Mouse (Mus musculus): ENCODE measurements around the gene Lrrc20. TPM values are rescaled to one million over a fixed set of nuclear protein-coding genes. Genes with fewer than 3 reads are reported as not detected.
"Not testable (repeated sequence)": the region's sequence is repeated elsewhere in the genome, so short reads cannot be mapped to it uniquely, and the experiment has no call there.

Lrrc20 gene
- polyA plus RNA-seq, 1 experiment: 20.3 TPM

DNA sequence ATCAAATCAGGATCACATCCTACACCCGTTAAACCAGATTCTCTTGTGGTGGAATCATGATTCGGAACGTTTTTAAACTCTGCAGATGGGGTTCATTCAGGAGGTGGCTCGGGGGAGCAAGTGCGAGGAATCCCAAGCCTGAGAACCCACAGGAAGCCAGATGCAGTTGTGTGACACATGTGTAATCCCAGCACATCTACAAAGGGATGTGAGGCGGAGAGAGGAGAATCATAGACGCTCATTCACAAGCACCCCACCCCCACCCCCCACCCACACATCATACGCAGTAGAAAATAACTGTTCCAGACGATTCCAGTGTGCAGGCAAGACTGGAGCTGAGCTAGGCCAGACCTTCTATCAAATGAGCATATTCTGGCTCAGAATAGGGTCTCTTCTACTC lies 87.9 kb downstream of the Lrrc20 start:
- peak; percentile 12 to 63 for DNase-seq (ENCODE audit: extremely low spot score in 1 of 2, low spot score in 1 of 2)

DNA sequence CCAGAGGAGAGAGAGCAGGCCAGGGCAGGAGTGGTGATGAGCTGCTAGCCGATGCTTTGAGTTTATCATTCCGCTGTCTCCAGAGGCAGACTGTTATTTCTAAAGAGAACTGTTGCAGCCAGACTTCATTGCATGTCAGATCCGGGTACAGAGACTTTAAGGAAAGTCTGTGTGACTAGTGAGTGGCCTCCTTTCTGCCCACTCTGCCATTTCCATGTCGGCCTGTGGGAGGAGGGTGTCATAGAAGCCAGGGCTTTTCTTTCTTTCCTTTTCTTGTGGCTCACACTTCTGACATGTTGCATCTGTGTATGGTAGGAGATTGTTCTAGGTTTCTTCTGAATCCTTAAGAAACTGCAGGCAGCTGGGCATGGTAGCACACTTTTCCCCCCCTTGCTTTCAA lies 88.8 kb downstream of the Lrrc20 start:
- DNase-seq (ENCODE audit: extremely low spot score in 1 of 2, low spot score in 1 of 2): peak in 1 of 2 experiments; percentile 35

DNA sequence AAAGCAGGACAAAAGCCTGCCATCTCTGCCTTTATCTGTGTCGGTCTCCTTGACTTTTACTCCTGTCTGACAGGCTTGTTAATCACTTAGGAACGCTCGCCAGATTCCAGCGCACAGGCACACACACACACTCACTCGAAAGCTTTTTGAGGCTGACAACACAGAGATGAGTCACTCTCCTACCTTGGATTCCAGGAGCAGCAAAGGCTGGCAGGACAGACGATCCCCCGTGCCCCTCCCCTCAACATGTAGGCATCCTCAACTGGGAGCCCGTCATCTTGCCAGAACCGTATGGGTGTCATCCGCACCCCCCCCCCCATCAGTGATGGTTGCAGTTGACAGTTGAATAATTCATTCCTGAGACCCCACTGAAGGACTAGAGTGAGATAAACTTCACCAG lies 94.6 kb downstream of the Lrrc20 start:
- DNase-seq (ENCODE audit: extremely low spot score in 1 of 2, low spot score in 1 of 2): peak in 1 of 2 experiments; percentile 58

DNA sequence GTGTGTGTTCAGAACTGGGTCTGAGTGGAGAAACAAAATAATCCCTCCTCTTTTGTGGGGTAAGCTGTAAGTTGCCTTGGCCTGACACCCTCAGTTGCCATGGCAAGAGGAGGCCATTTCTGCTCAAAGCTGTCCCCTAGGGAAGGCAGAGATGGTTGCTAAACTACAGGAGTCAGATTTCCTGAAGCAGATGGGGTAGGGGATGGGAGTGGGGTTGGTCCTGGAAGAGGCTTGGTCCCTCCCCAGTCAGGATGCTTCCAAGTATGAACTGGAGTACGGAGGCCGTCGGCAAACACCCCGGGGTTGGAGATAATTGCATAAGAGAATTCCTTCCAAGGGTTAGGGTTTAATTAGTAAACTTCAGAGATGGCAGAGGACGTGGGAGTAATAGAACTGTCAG lies 96.5 kb downstream of the Lrrc20 start:
- DNase-seq (ENCODE audit: extremely low spot score in 1 of 2, low spot score in 1 of 2): no peak

DNA sequence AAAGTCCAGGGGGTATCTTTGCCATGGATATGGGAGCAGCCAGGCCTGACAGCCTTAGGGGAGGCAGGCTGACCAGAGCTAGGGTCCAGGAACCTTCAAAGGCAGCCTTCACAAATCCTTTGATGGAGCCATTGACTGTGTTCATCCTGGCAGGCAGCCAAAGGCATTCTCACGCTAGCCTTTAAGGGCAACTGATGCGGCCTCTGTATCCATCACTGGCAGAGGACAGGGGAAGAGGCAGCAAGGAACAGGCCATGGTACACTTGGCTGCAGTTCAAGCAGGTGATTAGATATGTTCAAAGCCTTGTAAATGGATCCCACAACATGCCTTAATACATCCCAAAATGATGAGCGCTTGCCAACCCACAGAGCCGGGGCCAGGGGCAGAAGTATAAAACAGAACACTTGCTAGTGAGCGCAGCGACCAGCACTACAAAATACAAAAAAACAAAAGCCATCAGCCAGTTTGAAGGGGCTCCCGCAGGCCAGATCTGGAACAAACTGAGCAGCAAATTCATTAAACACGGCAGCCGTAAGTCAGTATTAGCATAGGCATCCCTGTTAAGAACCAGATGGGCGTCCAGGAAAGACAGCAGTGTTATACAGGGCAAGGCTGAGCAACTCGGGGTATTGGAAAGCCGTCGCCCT lies 100.6 kb downstream of the Lrrc20 start:
- DNase-seq (ENCODE audit: extremely low spot score in 1 of 2, low spot score in 1 of 2): no peak

DNA sequence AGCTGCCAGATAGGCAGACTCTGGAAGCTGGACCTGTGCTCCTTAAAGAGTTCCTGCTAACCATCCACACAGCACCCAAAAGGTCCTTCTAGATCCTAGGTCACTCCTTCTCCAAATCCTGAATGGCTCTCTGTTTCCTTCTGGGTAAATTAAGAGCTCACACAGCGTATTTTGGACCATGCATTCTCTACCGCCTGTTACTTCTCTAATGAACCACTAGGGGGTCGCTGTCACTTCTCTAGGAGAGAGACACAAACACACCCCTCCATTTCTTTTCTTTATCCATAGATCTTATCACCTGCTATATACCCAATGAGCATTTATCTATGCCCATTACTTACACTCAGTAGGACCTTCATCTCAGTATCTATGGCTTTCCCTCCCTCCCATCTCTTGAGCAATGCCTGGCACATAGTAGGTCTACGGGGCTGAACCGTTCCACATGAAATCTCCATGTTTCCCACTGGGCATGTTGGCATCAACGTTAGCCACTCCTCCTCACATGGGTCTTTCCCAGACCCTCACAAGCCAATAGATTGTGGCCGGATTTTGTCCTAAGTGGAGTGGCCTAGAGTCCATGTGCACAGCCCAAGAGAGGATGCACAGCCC lies 111.7 kb downstream of the Lrrc20 start:
- no peak for DNase-seq (ENCODE audit: extremely low spot score in 1 of 2, low spot score in 1 of 2)

DNA sequence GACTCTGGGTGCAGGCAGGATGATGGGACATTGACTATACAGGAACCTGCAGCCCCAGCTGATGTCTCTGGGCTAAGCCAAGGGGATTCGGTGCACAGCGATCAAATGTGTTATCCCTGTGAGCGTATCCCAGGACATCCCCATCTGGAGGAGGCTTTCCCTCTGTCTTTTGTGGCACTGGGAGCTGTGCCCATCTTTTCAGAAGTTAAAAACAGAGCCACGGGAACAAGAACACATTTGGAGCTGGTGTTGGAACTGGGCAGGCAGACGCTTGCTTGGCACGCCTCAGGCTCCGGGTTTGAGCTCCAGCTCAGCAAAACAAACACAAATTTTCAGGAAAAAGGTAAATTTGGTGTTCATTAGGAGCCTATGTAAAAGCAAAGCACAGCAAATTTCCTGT lies 122.4 kb downstream of the Lrrc20 start:
- DNase-seq (ENCODE audit: extremely low spot score in 1 of 2, low spot score in 1 of 2): peak in 1 of 2 experiments; percentile 22

DNA sequence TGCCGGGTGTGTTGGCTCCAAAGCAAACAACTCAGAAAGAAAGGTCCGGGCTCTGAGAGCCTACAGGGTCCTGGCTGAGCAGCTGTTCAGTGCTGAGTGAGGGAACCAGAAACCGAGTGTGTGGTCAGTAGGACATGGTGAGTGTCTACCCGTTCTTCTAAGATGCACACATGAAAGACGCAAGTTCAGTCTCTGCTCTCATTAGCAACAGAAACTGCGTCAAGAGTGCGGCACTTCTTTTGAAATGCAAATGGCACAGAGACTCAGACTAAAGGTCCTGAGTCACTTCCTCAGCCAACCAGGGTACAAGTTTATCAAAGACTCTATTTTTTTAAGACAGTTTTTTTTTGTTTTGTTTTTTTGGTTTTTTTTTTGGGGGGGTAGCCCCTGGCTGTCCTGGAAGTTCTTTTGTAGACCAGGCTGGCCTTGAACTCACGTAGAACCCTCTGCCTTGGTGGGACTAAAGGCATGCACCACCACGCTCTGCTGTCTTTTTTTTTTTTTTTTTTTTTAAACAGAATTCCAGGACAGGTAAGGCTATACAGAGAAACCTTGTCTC lies 124.0 kb downstream of the Lrrc20 start:
- DNase-seq (ENCODE audit: extremely low spot score in 1 of 2, low spot score in 1 of 2): no peak

DNA sequence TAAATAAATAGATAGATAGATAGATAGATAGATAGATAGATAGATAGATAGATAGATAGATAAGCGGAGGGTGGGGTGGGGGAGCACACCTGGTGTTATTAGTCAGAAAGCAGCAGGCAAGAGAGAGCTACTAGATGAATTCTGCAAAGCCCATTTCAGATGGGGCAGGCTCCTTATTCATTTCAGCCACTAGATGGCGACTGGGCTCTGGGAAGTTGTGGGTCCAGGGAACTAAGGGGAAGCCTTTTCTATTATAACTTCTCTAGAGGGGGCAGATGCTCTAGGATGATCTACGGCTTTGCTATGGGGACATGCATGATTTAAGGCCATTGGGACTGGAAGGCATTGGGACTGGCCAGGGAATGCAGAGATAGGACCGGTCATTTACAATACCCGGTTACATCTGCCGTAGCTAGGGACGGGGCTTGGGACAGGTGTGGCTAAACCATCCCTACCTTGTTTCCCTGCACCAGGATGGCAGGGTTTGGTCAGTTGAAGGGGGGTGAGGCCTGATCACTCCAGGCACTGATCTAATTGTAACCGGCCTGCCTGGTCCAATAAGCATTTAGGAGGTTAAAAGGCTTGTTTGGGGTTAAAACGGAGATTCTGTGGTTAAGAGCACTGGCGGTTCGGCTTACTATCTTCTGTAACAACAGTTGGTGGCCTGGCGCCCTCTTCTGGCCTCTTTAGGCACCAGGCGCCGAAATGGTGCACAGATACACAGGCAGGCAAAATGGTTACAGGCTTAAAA lies 126.9 kb downstream of the Lrrc20 start:
- peak in 1 of 2 experiments; percentile 67 for DNase-seq (ENCODE audit: extremely low spot score in 1 of 2, low spot score in 1 of 2)

DNA sequence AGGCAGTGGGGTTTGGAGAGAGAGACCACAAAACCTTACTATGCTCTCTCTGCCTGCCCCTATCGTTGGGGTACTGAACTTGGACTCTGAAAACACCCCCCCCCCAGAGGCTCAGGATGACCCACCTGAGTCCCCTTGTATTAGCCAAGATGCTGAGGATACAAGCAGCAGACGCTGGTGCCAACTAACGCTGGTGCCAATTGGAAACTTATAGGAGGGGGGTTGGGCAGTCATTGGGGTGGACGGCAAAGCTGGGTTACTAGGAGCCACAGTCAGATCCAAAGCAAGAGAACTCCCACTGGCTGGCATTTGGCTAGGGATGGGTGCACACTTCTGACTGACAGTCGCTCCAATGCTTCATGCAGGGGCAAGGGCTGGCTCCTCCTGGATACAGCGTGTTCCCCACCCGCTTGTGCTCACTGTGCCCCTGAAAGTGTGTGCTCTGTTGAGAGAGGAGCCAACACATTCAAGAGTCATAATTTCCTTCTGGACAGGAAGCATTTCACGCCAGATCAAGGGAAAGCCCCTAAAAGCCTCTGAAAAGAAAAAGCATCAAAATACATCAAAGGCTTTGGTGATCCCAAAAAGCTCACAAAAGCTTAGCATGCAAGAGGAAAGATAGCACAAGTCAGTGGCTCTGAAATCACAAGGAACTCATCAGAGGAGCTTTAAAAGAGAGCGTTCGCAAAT lies 128.9 kb downstream of the Lrrc20 start:
- DNase-seq (ENCODE audit: extremely low spot score in 1 of 2, low spot score in 1 of 2): no peak

DNA sequence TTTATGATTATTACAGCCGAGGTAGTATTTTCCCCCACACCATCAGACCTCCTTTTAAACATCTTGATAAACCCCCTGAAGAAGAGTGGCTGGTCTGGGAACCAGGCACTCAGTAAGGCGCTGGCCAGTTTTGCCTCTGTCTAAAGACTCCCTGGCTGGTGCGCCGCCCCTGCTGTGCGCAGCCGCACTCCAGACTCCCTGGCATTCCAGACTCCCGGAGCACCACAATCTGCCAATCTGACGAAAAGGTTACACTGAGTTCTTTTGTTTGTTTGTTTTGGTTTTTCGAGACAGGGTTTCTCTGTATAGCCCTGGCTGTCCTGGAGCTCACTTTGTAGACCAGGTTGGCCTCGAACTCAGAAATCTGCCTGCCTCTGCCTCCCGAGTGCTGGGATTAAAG lies 129.8 kb downstream of the Lrrc20 start:
- not testable (repeated sequence) for DNase-seq (ENCODE audit: extremely low spot score in 1 of 2, low spot score in 1 of 2)

DNA sequence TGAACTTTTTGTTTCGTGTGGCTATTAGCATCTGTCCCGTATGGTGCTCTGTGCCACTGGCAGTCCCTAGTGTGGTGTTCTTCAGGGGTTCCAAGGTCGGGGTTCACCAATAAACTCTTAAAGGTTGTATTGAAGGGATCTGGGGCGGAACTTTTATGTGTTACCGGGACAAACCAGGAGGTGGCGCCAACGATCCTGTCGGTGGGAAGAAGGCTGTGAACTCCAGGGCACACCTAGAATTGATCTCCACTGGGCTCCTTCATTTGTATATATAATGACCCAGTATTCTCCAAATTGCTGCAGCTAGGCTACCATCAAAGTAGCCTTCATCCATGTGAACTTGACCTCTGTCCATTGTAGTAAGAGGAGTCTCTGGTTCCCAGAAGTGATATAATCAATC lies 130.2 kb downstream of the Lrrc20 start:
- DNase-seq (ENCODE audit: extremely low spot score in 1 of 2, low spot score in 1 of 2): peak in 1 of 2 experiments; percentile 66

DNA sequence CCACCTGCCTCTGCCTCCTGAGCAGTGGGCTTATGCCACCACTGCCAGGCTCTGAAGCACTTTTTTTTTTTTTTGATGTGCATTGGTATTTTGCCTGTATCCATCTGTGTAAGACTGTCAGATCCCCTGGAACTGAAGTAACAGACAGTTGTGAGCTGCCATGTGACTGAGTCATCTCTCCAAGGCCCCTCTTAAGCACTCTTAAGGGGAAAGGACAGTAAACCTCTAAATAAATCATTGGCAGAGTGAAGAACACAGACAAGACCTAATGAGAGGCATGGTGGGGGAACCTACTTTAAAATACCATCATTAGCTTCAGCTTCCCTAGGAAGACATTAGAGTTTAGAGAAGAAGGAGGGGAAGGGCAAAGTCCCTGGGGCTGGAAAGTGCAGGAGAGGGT lies 132.6 kb downstream of the Lrrc20 start:
- no peak for DNase-seq (ENCODE audit: extremely low spot score in 1 of 2, low spot score in 1 of 2)

DNA sequence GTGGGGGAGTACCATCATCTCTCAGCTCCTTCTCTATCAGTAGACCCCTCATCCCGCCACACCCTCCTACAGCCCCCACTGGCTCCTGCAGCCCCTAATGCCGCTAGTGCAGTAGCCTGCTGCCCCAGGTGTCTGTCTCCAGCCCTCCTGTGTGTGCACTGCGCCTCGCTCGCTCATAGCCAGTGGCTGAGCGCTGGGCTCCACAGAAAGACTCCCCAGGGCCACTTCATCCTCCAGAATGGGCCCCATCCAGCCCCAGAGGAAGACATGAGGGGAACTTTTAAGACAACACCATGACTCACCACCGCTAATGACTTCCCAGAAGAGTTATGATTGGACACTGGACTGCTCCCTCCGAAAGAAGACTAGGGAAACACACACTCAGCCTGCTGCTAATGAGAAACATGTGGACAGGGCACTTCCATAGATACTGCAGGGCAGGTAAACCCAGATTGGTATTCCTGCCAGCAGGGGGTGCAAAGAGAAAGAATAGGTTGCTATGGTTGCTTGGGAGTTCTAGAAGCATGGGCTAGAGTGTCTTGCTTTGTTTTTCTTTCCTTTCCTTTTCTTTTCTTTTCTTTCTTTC lies 135.1 kb downstream of the Lrrc20 start:
- DNase-seq (ENCODE audit: extremely low spot score in 1 of 2, low spot score in 1 of 2): no peak

DNA sequence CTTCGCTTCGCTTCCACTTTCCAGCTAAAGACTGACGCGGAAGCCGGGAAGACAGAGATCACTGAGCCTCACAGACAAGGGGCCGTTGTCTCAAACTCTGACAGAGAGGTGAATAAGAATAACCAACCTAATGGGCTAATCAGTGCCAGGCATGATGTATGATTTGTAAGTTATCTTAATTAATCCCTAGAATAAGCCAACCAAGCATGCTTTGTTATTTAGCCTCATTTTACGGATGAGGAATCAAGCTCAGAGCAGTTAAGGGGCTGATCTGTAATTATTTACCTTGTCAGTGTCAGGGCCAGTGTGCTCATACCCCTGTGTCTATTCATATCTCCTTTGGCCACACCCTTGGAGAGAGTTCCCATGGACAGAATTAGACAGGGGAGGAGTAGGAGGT lies 138.7 kb downstream of the Lrrc20 start:
- DNase-seq (ENCODE audit: extremely low spot score in 1 of 2, low spot score in 1 of 2): no peak

DNA sequence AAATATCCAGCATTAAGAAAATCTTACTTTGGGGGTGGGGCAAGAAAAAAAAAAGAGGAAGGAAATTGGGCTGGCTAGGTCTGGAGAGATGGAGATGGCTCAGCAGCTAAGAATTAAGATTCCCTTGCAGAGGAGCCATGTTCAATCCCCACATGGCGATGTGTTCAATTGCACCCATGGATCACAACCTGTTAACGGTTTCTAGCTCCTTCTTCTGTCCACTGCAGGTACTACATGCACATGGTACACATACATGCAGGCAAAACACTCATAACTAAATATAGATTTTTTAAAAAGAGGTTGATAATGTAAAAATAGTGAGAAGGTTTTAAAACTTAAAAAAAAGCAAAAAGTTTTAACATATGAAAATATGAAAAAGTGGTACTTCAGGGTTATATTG lies 142.9 kb downstream of the Lrrc20 start:
- DNase-seq (ENCODE audit: extremely low spot score in 1 of 2, low spot score in 1 of 2): no peak

DNA sequence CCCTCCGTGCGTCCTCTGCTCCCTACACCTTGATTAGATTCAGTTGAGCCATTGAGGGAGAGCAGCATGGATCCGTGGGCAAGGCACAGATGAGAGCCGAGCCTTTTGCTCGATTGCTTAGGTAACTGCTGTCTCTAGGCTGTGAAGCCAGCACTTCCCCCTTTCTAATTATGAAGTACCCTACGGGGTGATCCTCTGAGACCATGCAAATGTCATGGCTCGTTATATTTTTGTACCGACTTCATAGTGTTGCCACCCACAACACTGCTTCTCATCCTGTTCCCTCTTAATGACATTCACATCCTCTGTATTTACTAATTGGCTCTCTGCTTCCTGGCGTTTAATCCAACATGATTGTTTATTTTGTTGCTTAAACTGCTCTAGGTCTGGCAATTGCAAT lies 146.1 kb downstream of the Lrrc20 start:
- no peak for DNase-seq (ENCODE audit: extremely low spot score in 1 of 2, low spot score in 1 of 2)

DNA sequence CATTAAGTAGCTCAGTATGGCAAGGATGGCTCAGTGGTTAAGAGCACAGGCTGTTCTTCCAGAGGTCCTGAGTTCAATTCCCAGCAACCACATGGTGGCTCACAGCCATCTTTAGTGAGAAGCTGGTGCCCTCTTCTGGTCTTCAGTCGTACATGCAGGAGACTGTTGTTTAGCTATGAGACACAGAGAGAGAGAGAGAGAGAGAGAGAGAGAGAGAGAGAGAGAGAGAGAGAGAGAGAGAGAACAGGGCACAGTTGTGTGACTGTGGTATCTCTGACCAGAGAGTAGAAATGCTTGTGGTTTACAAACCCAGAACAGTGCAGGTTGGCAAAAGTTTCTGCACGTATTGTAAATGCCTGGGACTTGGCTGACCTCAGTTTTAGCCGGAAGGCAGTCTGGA lies 148.3 kb downstream of the Lrrc20 start:
- not testable (repeated sequence) for DNase-seq (ENCODE audit: extremely low spot score in 1 of 2, low spot score in 1 of 2)

DNA sequence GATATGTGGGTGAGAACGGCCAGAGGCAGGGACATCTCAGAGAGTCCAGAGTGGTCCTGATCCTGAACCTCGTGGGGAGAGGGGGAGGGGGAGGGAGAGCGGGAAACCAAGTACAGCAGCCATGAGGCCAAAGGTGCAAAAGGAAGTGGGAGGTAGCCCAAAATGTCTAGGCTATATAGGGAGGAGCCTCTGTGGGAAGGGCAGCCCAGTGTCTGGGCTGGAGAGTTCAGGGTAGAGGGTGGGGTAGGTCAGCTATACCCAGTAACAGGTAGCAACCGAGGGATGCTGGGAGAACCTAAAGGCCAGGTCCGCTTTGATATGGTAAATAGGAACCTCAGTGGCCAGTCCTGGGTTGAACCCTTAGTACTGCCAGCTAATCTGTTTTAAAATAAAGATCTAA lies 149.2 kb downstream of the Lrrc20 start:
- no peak for DNase-seq (ENCODE audit: extremely low spot score in 1 of 2, low spot score in 1 of 2)

DNA sequence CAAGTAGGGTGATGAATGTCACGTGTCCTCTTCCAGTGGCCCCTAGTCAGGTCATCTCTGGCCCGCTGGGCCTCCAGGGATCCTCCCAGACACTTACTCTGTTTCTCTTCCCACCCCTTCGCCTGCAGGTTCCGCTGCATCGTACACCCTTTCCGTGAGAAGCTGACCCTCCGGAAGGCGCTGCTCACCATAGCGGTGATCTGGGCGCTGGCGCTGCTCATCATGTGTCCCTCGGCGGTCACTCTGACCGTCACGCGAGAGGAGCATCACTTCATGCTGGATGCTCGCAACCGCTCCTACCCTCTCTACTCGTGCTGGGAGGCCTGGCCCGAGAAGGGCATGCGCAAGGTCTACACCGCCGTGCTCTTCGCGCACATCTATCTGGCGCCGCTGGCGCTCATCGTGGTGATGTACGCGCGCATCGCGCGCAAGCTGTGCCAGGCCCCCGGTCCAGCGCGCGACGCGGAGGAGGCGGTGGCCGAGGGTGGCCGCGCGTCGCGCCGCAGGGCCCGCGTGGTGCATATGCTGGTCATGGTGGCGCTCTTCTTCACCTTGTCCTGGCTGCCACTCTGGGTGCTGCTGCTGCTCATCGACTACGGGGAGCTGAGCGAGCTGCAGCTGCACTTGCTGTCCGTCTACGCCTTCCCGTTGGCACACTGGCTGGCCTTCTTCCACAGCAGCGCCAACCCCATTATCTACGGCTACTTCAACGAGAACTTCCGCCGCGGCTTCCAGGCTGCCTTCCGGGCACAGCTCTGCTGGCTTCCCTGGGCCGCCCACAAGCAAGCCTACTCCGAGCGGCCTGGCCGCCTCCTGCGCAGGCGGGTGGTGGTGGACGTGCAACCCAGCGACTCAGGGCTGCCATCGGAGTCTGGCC lies 150.0 kb downstream of the Lrrc20 start:
- peak; percentile 15 to 38 for DNase-seq (ENCODE audit: extremely low spot score in 1 of 2, low spot score in 1 of 2)

Measured in frontal cortex, adult 2 months (tissue).